Mouse (Mus musculus): ENCODE data around the gene Fbxo6.

GRCm38 (mm10) chr4:148166986-148167385 lies 15.0 kb upstream of the Fbxo6 start:
- TF ChIP-seq TAL1 (IDR thresholded peaks at IDR 0.05; ENCODE audit: low read length) (no peak), GATA1 (IDR thresholded peaks at IDR 0.05; ENCODE audit: low read length) (no peak)

All from erythroblast, embryonic 14.5 days (primary cell).